Mouse (Mus musculus) heart, postnatal 0 days (tissue): ENCODE measurements around the gene A930033H14Rik. TPM values are rescaled to one million over a fixed set of nuclear protein-coding genes. Genes with fewer than 3 reads are reported as not detected.

Experiments used
- ATAC-seq: fragments of 200-750 bp; cut with Nextera tagmentation; 2 replicates; pipeline ENCODE4 v1.8.0; 2017; ENCODE audit warnings: low read depth, moderate number of reproducible peaks, moderate library complexity; ENCODE audit not compliant: insufficient read depth
- DNase-seq: peaks from one replicate; pipeline ENCODE4 v3.0.0-alpha.2; 2016; ENCODE audit warnings: low spot score
- H3K27ac ChIP-seq: fragments of 300-500 bp; sonication (generic); 2 replicates; pipeline ENCODE4 v1.5.1; 2014; ENCODE audit warnings: low read depth, mild to moderate bottlenecking
- H3K27me3 ChIP-seq: fragments of 300-500 bp; sonication (generic); 2 replicates; pipeline ENCODE4 v1.6.1; 2014; ENCODE audit warnings: low read length, mixed read lengths; ENCODE audit not compliant: control insufficient read depth, insufficient read depth
- H3K36me3 ChIP-seq: fragments of 300-500 bp; sonication (generic); replicated peaks from 2 replicates; pipeline ENCODE4 v1.6.1; 2014; ENCODE audit warnings: low read length, mixed read lengths; ENCODE audit not compliant: control insufficient read depth, insufficient read depth
- H3K4me1 ChIP-seq: fragments of 300-500 bp; sonication (generic); 2 replicates; pipeline ENCODE4 v1.6.1; 2014; ENCODE audit warnings: antibody characterized with exemption; ENCODE audit not compliant: control insufficient read depth, insufficient read depth
- H3K4me2 ChIP-seq: fragments of 300-500 bp; sonication (generic); 2 replicates; pipeline ENCODE4 v1.6.1; 2014; ENCODE audit warnings: low read depth, mild to moderate bottlenecking, low read length, moderate library complexity
- H3K4me3 ChIP-seq: fragments of 300-500 bp; sonication (generic); 2 replicates; pipeline ENCODE4 v1.5.1; 2014; ENCODE audit warnings: low read depth, low read length
- H3K9ac ChIP-seq: fragments of 300-500 bp; sonication (generic); replicated peaks from 2 replicates; pipeline ENCODE4 v1.6.1; 2014; ENCODE audit warnings: low read depth, low read length, mixed read lengths
- H3K9me3 ChIP-seq: fragments of 300-500 bp; sonication (generic); replicated peaks from 2 replicates; pipeline ENCODE4 v1.6.1; 2016; ENCODE audit warnings: low read length; ENCODE audit not compliant: control insufficient read depth
- CTCF ChIP-seq: IDR thresholded peaks from 2 replicates; pipeline ENCODE4 v1.5.1; 2016; ENCODE audit warnings: antibody characterized with exemption, control low read depth, low read depth
- EP300 ChIP-seq: IDR thresholded peaks from 2 replicates; pipeline ENCODE4 v1.6.1; 2016; ENCODE audit warnings: antibody characterized with exemption, low read depth
- WGBS: fragments of 180-500 bp; shearing (Covaris S2); extraction: QIAGEN DNeasy Blood & Tissue Kit; methylation state at CpG from one replicate; pipeline ENCODE4 v1.1.7; 2014; 5-methylcytosine and 5-hydroxymethylcytosine counted together
- polyA plus RNA-seq: library from polyadenylated mRNA; unstranded; fragments of >200 nt; fragmentation: Nextera tagmentation; extraction: Ambion mirVana; gene quantifications from 2 replicates; pipeline ENCODE4 v1.2.1, GENCODE M21; 2015
- total RNA-seq: library from RNA; depleted of rRNA; stranded (reverse); fragments of >200 nt; gene quantifications from 2 replicates; pipeline ENCODE4 v1.2.3, GENCODE M21; 2014; ENCODE audit warnings: low replicate concordance

A930033H14Rik gene
- total and polyA plus RNA-seq, 2 experiments from 2014 or later = 1.5 to 2.3 TPM

DNA sequence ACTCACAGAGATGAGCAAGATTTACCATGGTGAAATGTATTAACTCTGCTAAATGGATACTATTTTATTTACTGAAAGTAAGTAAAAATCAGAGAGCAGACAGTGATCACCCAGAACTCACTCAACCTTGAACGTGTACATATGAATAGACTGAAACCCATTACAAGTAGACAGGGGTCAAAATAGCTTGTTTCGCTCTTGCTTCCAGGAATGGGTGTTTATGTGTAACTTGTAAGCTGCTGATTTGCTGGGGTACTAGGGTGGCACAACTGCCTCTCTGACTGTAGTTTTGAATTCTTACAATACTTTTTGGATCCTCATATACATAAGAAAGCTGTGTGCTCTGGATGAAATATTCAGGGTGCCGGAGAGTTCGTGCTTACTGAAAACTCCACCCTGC lies 32.3 kb upstream of the A930033H14Rik start:
- TF ChIP-seq CTCF = no peak
- TF ChIP-seq EP300 = no peak
- DNase-seq (no peak), ATAC-seq (no peak)
- no peaks in the 10 kb centered on the region for H3K27me3 ChIP-seq
- H3K4me1 ChIP-seq = no peaks in the 10 kb centered on the region
- H3K4me3 ChIP-seq = no peak overlapping the region
- 85% methylated on average over 4 of the region's 4 CpGs for WGBS
- H3K9me3 ChIP-seq = no peaks in the 10 kb centered on the region
- H3K9ac ChIP-seq = no peak overlapping the region
- H3K4me2 ChIP-seq = no peak overlapping the region
- no peak overlapping the region for H3K27ac ChIP-seq
- H3K36me3 ChIP-seq = peaks cover 14% of the 10 kb centered on the region; the same call in 1 of the 2 replicates

- 79% methylated on average over 2 of the region's 2 CpGs for WGBS
- DNase-seq = no peak
These were observed 27.6 kb upstream of the A930033H14Rik start for GRCm38 (mm10) chr10:69240530-69240929.

DNA sequence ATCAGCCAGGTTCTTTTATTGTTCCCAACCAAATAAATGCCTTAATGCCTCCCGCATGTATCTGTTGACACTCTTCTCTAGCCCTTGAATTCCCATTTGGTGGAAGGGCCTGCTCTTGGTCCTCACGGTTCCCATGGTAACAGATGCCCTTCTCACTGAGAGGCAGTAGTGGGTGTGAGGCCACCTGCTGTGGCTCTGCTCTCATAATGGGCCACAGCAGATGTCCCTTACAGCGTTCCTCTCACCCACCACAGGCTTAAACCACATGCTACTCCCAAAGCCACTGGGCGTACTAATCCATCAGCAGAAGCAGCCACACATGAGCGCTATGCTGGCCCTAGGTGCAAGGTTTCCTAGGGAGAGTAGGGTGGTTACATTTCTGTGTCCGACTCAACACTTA lies 25.4 kb upstream of the A930033H14Rik start:
- Histone ChIP-seq H3K27ac (no peak overlapping the region), H3K36me3 (0 out of 2 replicates have a peak, but pooled peaks cover 15% of the 10 kb centered on the region), H3K4me2 (no peak overlapping the region), H3K4me1 (no peaks in the 10 kb centered on the region), H3K4me3 (no peak overlapping the region), H3K27me3 (no peaks in the 10 kb centered on the region), H3K9me3 (no peaks in the 10 kb centered on the region), H3K9ac (no peak overlapping the region)
- 79% methylated on average over 6 of the region's 6 CpGs for WGBS
- no peak for TF ChIP-seq CTCF
- no peak for TF ChIP-seq EP300
- ATAC-seq = no peak
- no peak for DNase-seq

More at GRCm38 (mm10) chr10:69240530-69240929, 27.6 kb upstream of the A930033H14Rik start:
- ATAC-seq = no peak
- no peaks in the 10 kb centered on the region for H3K27me3 ChIP-seq
- no peak overlapping the region for H3K4me3 ChIP-seq
- TF ChIP-seq CTCF = no peak
- no peak for TF ChIP-seq EP300
- H3K27ac ChIP-seq = no peak overlapping the region
- H3K9ac ChIP-seq = no peak overlapping the region
- 0 out of 2 replicates have a peak, but pooled peaks cover 15% of the 10 kb centered on the region for H3K36me3 ChIP-seq
- H3K4me2 ChIP-seq = no peak overlapping the region
- no peaks in the 10 kb centered on the region for H3K9me3 ChIP-seq
- no peaks in the 10 kb centered on the region for H3K4me1 ChIP-seq

DNA sequence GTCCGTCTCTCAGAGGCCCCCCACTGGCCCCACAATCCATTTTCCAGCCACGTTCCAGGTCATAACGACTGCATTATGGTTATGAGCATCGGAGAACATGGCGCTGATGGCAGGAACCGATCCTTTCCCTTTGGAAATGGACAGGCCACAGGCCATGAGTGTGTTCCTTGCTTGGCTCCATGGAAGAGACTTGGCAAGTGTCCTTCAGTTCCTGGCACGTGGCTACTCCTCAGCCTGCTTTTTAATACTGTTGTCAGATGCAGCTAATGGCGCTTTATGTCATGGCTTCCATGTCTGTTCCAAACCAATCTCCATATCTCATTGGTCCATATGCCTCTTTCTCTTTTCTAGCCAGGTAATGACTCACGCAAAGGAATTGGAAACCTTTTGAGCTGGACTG lies 24.9 kb upstream of the A930033H14Rik start:
- Histone ChIP-seq H3K9ac (no peak overlapping the region), H3K4me1 (no peaks in the 10 kb centered on the region), H3K27ac (no peak overlapping the region), H3K9me3 (no peaks in the 10 kb centered on the region), H3K4me3 (no peak overlapping the region), H3K4me2 (no peak overlapping the region), H3K27me3 (no peaks in the 10 kb centered on the region), H3K36me3 (0 out of 2 replicates have a peak, but pooled peaks cover 15% of the 10 kb centered on the region)
- 90% methylated on average over 9 of the region's 9 CpGs for whole genome bisulfite sequencing
- ATAC-seq (no peak), DNase-seq (no peak)
- TF ChIP-seq CTCF (no peak), EP300 (no peak)

DNA sequence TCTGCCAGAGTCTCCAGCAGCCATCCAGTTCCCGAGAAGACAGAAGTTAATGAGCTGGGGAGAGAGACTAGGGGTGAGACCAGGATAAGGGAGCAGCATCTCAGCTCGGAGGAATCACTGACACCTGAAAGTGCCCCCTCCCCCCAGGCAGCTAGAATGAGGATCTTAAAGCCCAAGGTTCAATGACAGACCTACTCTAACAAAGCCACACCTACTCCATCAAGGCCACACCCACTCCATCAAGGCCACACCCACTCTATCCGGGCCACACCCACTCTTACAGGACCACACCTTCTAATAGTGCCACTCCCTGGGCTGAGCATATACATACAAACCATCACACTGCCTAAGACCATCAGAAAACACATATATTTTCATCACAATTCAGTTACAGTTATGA lies 24.3 kb upstream of the A930033H14Rik start:
- H3K9ac ChIP-seq = no peak overlapping the region
- ATAC-seq (no peak), DNase-seq (no peak)
- H3K4me1 ChIP-seq = no peaks in the 10 kb centered on the region
- no peak overlapping the region for H3K4me2 ChIP-seq
- H3K27ac ChIP-seq = no peak overlapping the region
- TF ChIP-seq EP300 (no peak), CTCF (no peak)
- no peak overlapping the region for H3K4me3 ChIP-seq
- WGBS = 74% methylated on average over 3 of the region's 3 CpGs
- H3K9me3 ChIP-seq = no peaks in the 10 kb centered on the region
- 0 out of 2 replicates have a peak, but pooled peaks cover 15% of the 10 kb centered on the region for H3K36me3 ChIP-seq
- no peaks in the 10 kb centered on the region for H3K27me3 ChIP-seq

DNA sequence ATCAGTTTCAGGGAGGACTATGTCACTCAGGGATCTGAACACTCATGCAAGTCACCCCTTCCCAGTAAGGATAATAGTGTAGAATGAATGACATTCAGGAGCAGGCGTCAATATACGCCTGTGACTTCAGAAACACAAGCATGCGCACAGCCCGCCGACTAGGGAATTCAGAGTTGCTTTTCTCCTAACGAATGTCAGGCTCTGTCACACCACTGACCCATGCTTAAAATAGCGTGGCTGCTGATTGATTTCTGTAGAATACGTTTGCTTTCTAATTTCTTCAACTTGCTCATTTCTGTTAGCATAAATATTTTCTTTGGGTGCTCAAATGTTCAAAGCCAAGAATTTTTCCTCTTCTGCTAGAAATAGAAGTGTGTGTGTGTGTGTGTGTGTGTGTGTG lies 13.1 kb upstream of the A930033H14Rik start:
- H3K4me2 ChIP-seq = no peak overlapping the region
- 0 out of 2 replicates have a peak overlapping the region, but pooled peaks have one; percentile 1 for H3K9ac ChIP-seq
- H3K4me1 ChIP-seq = 0 out of 2 replicates have a peak, but pooled peaks cover 13% of the 10 kb centered on the region
- no peak overlapping the region for H3K27ac ChIP-seq
- H3K9me3 ChIP-seq = no peaks in the 10 kb centered on the region
- 35% methylated on average over 8 of the region's 8 CpGs for WGBS
- no peaks in the 10 kb centered on the region for H3K27me3 ChIP-seq
- peak; percentile 11 for DNase-seq
- peaks cover 16% of the 10 kb centered on the region for H3K36me3 ChIP-seq
- ATAC-seq = peak; percentile 47; the same call in 1 of the 2 replicates
- no peak overlapping the region for H3K4me3 ChIP-seq
- TF ChIP-seq CTCF (no peak), EP300 (no peak)
